Mouse (Mus musculus): ENCODE measurements around the gene Tpcn1. TPM values are rescaled to one million over a fixed set of nuclear protein-coding genes. Genes with fewer than 3 reads are reported as not detected.
A peak's percentile ranks its signal among the peaks of the same experiment; 100 is the strongest.

The Tpcn1 gene
- 32.9 and 36.0 TPM in 2 replicates for polyA plus RNA-seq (2015; fragmentation: Nextera tagmentation; extraction: Ambion mirVana)

GRCm38 (mm10) chr5:120588569-120589094 lies at the start of gene Tpcn1, which contains the start of gene Iqcd:
Gene Tpcn1, minus strand, starts transcription at chr5:120588673.
Gene Iqcd, plus strand, starts transcription at chr5:120589016.
- peak within 1 kb of the TSS; percentile 80 for H3K9ac ChIP-seq
- peak; percentile 97 for ATAC-seq (replicated peaks; ENCODE audit: low FRiP score)
- H3K27ac ChIP-seq = peak within 1 kb of the TSS; percentile 73
- H3K27me3 ChIP-seq = no peaks in the 10 kb centered on the region
- under 1% methylated on average over 35 of the region's 35 CpGs for WGBS
- no peaks in the 10 kb centered on the region for H3K9me3 ChIP-seq (replicated peaks)
- H3K4me3 ChIP-seq (replicated peaks) = peak within 1 kb of the TSS; percentile 76
- H3K4me2 ChIP-seq = peak within 1 kb of the TSS; percentile 91
- H3K36me3 ChIP-seq = peaks cover 16% of the 10 kb centered on the region
- peaks cover 38% of the 10 kb centered on the region for H3K4me1 ChIP-seq

GRCm38 (mm10) chr5:120635633-120636032 lies 47.2 kb upstream of the Tpcn1 start:
- whole genome bisulfite sequencing = 69% methylated on average over 5 of the region's 5 CpGs
- H3K9me3 ChIP-seq (replicated peaks) = peaks cover 3% of the 10 kb centered on the region; the same call in 1 of the 2 replicates
- H3K36me3 ChIP-seq = no peaks in the 10 kb centered on the region

GRCm38 (mm10) chr5:120634860-120635259 lies 46.4 kb upstream of the Tpcn1 start:
- H3K9me3 ChIP-seq (replicated peaks) = peaks cover 3% of the 10 kb centered on the region; the same call in 1 of the 2 replicates
- H3K27me3 ChIP-seq = peaks cover 20% of the 10 kb centered on the region
- no peak overlapping the region for H3K9ac ChIP-seq
- no peak overlapping the region for H3K4me2 ChIP-seq
- ATAC-seq (replicated peaks; ENCODE audit: low FRiP score) = no peak
- peaks cover 5% of the 10 kb centered on the region for H3K4me1 ChIP-seq
- no peak overlapping the region for H3K27ac ChIP-seq
- WGBS = 23% methylated on average over 5 of the region's 5 CpGs
- no peak overlapping the region for H3K4me3 ChIP-seq (replicated peaks)
- no peaks in the 10 kb centered on the region for H3K36me3 ChIP-seq

More at GRCm38 (mm10) chr5:120635633-120636032, 47.2 kb upstream of the Tpcn1 start:
- H3K4me1 ChIP-seq = peaks cover 5% of the 10 kb centered on the region
- ATAC-seq (replicated peaks; ENCODE audit: low FRiP score) = no peak
- peaks cover 14% of the 10 kb centered on the region for H3K27me3 ChIP-seq
- H3K27ac ChIP-seq = no peak overlapping the region
- H3K4me2 ChIP-seq = no peak overlapping the region
- no peak overlapping the region for H3K9ac ChIP-seq
- no peak overlapping the region for H3K4me3 ChIP-seq (replicated peaks)

GRCm38 (mm10) chr5:120634131-120634530 lies 45.7 kb upstream of the Tpcn1 start, which contains the start of gene Cfap73:
Gene Cfap73, minus strand, starts transcription at chr5:120634235.
- peaks cover 5% of the 10 kb centered on the region for H3K4me1 ChIP-seq
- H3K27me3 ChIP-seq = peaks cover 20% of the 10 kb centered on the region
- no peak within 1 kb of the TSS for H3K4me2 ChIP-seq
- H3K4me3 ChIP-seq (replicated peaks) = no peak within 1 kb of the TSS
- 55% methylated on average over 9 of the region's 9 CpGs for WGBS
- no peak within 1 kb of the TSS for H3K9ac ChIP-seq
- no peaks in the 10 kb centered on the region for H3K36me3 ChIP-seq
- H3K27ac ChIP-seq = no peak within 1 kb of the TSS
- no peak for ATAC-seq (replicated peaks; ENCODE audit: low FRiP score)
- peaks cover 3% of the 10 kb centered on the region; the same call in 1 of the 2 replicates for H3K9me3 ChIP-seq (replicated peaks)

- peaks cover 20% of the 10 kb centered on the region for H3K27me3 ChIP-seq
- peaks cover 3% of the 10 kb centered on the region; the same call in 1 of the 2 replicates for H3K9me3 ChIP-seq (replicated peaks)
- H3K4me1 ChIP-seq = peaks cover 6% of the 10 kb centered on the region
- no peak for ATAC-seq (replicated peaks; ENCODE audit: low FRiP score)
- H3K4me3 ChIP-seq (replicated peaks) = no peak overlapping the region
- H3K36me3 ChIP-seq = peaks cover 19% of the 10 kb centered on the region
- no peak overlapping the region for H3K27ac ChIP-seq
- WGBS = 93% methylated on average over 5 of the region's 5 CpGs
- H3K9ac ChIP-seq = no peak overlapping the region
- H3K4me2 ChIP-seq = no peak overlapping the region
Observed at GRCm38 (mm10) chr5:120631892-120632291, 43.4 kb upstream of the Tpcn1 start.

DNA sequence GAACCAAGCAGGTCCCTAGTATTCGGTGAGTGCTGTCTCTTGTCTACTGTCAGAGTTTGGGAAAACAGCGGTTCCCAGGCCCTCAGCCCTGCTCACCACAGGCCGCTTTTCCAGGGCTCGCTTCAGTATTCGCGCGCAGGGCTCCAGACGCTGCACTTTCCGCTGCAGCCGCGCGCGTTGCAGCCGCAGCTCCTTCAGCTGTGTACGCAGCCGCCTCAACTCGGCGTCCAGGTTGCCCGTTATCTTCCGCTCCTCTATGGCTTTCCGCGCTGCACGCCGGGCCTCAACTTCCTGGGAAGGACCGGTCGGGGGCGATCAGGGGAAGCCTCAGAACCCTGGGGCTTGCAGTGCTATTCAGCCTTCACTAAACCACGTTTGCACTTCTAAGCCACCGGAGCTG lies 42.7 kb upstream of the Tpcn1 start:
- peaks cover 9% of the 10 kb centered on the region for H3K4me1 ChIP-seq
- ATAC-seq (replicated peaks; ENCODE audit: low FRiP score) = no peak
- H3K27ac ChIP-seq = no peak overlapping the region
- peaks cover 27% of the 10 kb centered on the region for H3K36me3 ChIP-seq
- peaks cover 20% of the 10 kb centered on the region for H3K27me3 ChIP-seq
- H3K4me2 ChIP-seq = peak overlapping the region; percentile 52
- no peak overlapping the region for H3K9ac ChIP-seq
- peak overlapping the region; percentile 27 for H3K4me3 ChIP-seq (replicated peaks)
- 8% methylated on average over 29 of the region's 29 CpGs for WGBS
- peaks cover 3% of the 10 kb centered on the region; the same call in 1 of the 2 replicates for H3K9me3 ChIP-seq (replicated peaks)

DNA sequence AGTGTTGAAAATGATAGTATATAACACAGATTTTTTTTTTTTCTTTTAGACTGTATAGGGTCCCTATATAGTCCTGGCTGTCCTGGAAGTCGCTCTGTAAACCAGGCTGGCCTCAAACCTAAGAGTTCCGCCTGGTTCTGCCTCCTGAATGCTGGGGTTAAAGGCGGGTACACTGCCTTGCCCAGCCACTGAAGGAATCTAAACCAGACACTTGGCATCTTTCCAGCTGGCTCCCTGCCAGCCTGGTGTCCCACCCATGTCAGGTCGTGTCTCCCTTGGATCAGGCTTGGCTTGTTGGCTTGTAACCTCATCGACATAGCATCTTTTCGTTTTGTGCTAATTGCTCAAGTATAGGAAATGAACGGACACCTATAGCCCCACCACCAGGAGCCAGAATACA lies 40.2 kb upstream of the Tpcn1 start:
- Histone ChIP-seq H3K36me3 (peaks cover 52% of the 10 kb centered on the region), H3K4me2 (no peak overlapping the region), H3K4me1 (peaks cover 9% of the 10 kb centered on the region), H3K9ac (no peak overlapping the region), H3K4me3 (replicated peaks) (no peak overlapping the region), H3K9me3 (replicated peaks) (no peaks in the 10 kb centered on the region; the same call in 1 of the 2 replicates), H3K27me3 (peaks cover 20% of the 10 kb centered on the region), H3K27ac (no peak overlapping the region)
- ATAC-seq (replicated peaks; ENCODE audit: low FRiP score) = no peak
- WGBS = 69% methylated on average over 7 of the region's 7 CpGs

- Histone ChIP-seq H3K4me3 (replicated peaks) (no peak overlapping the region), H3K4me2 (no peak overlapping the region), H3K9ac (no peak overlapping the region), H3K36me3 (peaks cover 61% of the 10 kb centered on the region), H3K27me3 (peaks cover 18% of the 10 kb centered on the region), H3K27ac (no peak overlapping the region), H3K4me1 (peaks cover 9% of the 10 kb centered on the region), H3K9me3 (replicated peaks) (no peaks in the 10 kb centered on the region; the same call in 1 of the 2 replicates)
- 94% methylated on average over 15 of the region's 15 CpGs for WGBS
- ATAC-seq (replicated peaks; ENCODE audit: low FRiP score) = no peak
Observed at GRCm38 (mm10) chr5:120627515-120628300, 39.2 kb upstream of the Tpcn1 start.

DNA sequence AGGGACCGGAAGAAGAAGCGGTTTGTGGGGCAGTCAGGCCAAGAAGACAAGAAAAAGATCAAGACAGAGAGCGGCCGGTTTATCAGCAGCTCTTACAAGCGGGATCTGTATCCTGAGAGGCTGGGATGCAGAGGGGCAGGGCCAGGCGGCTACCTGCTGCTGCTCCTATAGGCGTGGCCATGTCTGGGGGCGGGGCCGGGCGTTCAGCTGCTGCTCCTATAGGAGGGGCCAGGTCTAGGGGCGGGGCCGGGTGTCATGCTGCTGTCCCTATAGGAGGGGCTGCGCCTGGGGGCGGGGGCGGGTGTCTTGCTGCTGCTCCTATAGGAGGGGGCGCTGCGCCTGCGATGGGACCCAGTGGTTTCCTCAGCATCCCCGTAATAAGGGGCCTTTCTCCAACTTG lies 37.9 kb upstream of the Tpcn1 start:
- H3K4me3 ChIP-seq (replicated peaks) = no peak overlapping the region
- peaks cover 74% of the 10 kb centered on the region for H3K36me3 ChIP-seq
- peak; percentile 63; the same call in 1 of the 2 replicates for ATAC-seq (replicated peaks; ENCODE audit: low FRiP score)
- no peak overlapping the region for H3K4me2 ChIP-seq
- H3K9me3 ChIP-seq (replicated peaks) = no peaks in the 10 kb centered on the region
- H3K4me1 ChIP-seq = peaks cover 15% of the 10 kb centered on the region
- H3K27ac ChIP-seq = no peak overlapping the region
- H3K27me3 ChIP-seq = peaks cover 14% of the 10 kb centered on the region
- no peak overlapping the region for H3K9ac ChIP-seq
- 44% methylated on average over 19 of the region's 19 CpGs for WGBS

DNA sequence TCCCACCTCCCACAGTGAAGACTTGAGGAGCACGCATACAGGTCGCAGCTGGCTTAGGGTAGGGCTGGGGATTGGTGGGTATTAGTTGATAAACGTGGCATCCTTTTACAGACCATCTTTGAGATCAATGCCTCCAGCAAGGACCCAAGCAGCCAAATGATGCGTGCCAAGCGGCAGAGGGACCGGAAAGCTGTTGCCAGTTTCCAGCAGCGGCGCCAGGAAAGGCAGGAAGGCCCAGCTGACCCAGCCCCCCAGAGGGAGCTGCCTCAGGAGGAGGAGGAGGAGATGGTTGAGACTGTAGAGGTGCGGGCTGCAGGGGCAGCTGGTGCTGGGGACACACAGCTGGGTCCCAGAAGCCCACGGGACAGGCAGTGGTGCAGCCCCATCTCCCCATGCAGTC lies 36.0 kb upstream of the Tpcn1 start:
- H3K36me3 ChIP-seq = peaks cover 94% of the 10 kb centered on the region
- H3K4me3 ChIP-seq (replicated peaks) = no peak overlapping the region
- H3K4me2 ChIP-seq = no peak overlapping the region
- no peak overlapping the region for H3K9ac ChIP-seq
- no peak overlapping the region for H3K27ac ChIP-seq
- no peaks in the 10 kb centered on the region for H3K9me3 ChIP-seq (replicated peaks)
- no peak for ATAC-seq (replicated peaks; ENCODE audit: low FRiP score)
- 93% methylated on average over 10 of the region's 10 CpGs for WGBS
- no peaks in the 10 kb centered on the region for H3K27me3 ChIP-seq
- H3K4me1 ChIP-seq = peaks cover 16% of the 10 kb centered on the region

DNA sequence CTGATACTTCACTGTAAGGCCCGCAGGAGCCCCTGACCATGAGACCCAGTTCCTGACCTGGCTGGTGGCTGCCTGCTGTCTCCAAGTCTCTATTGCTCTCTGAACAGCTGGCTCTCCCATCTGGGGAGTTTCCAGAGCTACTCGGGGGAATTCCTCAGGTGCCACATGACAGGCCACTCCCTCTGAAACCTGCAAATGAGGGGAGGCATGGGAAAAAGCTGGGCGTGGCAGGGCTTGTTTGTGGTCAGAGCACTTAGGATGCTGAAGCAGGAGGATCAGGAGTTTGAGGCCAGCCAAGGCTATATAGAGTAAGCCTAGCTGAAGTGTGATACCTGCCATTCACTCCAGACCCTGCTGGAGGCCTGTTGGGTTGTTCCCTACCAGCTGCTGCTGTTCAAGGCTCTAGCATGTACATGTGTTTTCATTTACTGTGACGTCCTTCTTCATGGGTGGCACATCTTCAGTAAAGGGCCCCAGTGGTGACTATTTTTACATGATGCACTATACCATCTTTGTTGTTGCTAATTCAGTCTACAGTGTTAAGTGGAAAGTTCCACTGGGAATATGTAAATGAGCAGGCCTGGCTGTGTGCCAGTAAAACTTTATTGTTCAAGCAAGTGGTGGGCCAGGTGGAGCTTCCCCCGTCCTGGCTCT lies 33.9 kb upstream of the Tpcn1 start:
- H3K4me2 ChIP-seq = no peak overlapping the region
- H3K27ac ChIP-seq = no peak overlapping the region
- peaks cover 16% of the 10 kb centered on the region for H3K4me1 ChIP-seq
- no peaks in the 10 kb centered on the region for H3K9me3 ChIP-seq (replicated peaks)
- H3K27me3 ChIP-seq = no peaks in the 10 kb centered on the region
- no peak for ATAC-seq (replicated peaks; ENCODE audit: low FRiP score)
- WGBS = 66% methylated on average over 5 of the region's 5 CpGs
- H3K4me3 ChIP-seq (replicated peaks) = no peak overlapping the region
- H3K36me3 ChIP-seq = peaks cover 100% of the 10 kb centered on the region
- H3K9ac ChIP-seq = no peak overlapping the region

DNA sequence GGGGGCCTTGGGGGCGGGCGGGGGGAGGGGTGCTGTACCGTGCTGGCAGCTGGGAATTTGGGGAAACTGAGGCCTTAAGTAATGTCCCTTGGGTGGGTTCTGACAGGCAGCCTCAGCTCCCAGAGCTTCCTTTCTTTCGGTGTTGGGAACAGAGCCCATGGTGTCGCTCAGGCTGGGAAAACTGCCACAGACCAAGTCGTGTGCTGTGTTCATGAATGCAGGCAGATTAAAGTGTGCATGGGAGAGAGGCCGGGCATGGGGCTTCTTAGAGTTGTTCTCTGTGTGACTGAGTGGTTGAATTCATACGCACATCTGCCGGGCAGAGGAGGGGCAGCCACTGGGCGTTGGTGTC lies 33.3 kb upstream of the Tpcn1 start:
- H3K27me3 ChIP-seq = no peaks in the 10 kb centered on the region
- H3K9me3 ChIP-seq (replicated peaks) = no peaks in the 10 kb centered on the region
- no peak overlapping the region for H3K9ac ChIP-seq
- peaks cover 100% of the 10 kb centered on the region for H3K36me3 ChIP-seq
- no peak overlapping the region for H3K4me3 ChIP-seq (replicated peaks)
- peaks cover 15% of the 10 kb centered on the region for H3K4me1 ChIP-seq
- H3K4me2 ChIP-seq = no peak overlapping the region
- WGBS = 89% methylated on average over 10 of the region's 10 CpGs
- no peak for ATAC-seq (replicated peaks; ENCODE audit: low FRiP score)
- H3K27ac ChIP-seq = no peak overlapping the region
